Mouse (Mus musculus) embryonic facial prominence, embryonic 14.5 days (tissue): Measurements from ENCODE around the gene Per1. TPM values are rescaled to one million over a fixed set of nuclear protein-coding genes. Genes with fewer than 3 reads are reported as not detected.

ENCODE experiments used
- ATAC-seq: fragments of 200-750 bp; cut with Nextera tagmentation; 2 replicates; pipeline ENCODE4 v1.8.0; 2017; ENCODE audit warnings: low read depth, moderate number of reproducible peaks, moderate TSS enrichment
- DNase-seq: peaks from one replicate; pipeline ENCODE4 v3.0.0-alpha.2; 2015; ENCODE audit warnings: low spot score
- H3K27ac ChIP-seq: fragments of 300-500 bp; sonication (generic); replicated peaks from 2 replicates; pipeline ENCODE4 v1.5.1; 2014; ENCODE audit warnings: low read depth, mild to moderate bottlenecking, low read length, moderate library complexity
- H3K27me3 ChIP-seq: fragments of 300-500 bp; sonication (generic); replicated peaks from 2 replicates; pipeline ENCODE4 v1.6.1; 2014; ENCODE audit warnings: low read length; ENCODE audit not compliant: control insufficient read depth, insufficient read depth
- H3K36me3 ChIP-seq: fragments of 300-500 bp; sonication (generic); 2 replicates; pipeline ENCODE4 v1.6.1; 2014; ENCODE audit warnings: low read length, mixed read lengths; ENCODE audit not compliant: control insufficient read depth, insufficient read depth
- H3K4me1 ChIP-seq: fragments of 300-500 bp; sonication (generic); 2 replicates; pipeline ENCODE4 v1.6.1; 2014; ENCODE audit warnings: antibody characterized with exemption, low read length; ENCODE audit not compliant: control insufficient read depth, insufficient read depth
- H3K4me2 ChIP-seq: fragments of 300-500 bp; sonication (generic); 2 replicates; pipeline ENCODE4 v1.6.1; 2014; ENCODE audit warnings: low read depth, mild to moderate bottlenecking, low read length, moderate library complexity, mixed read lengths
- H3K4me3 ChIP-seq: fragments of 300-500 bp; sonication (generic); 2 replicates; pipeline ENCODE4 v1.5.1; 2014; ENCODE audit warnings: low read depth, mild to moderate bottlenecking, low read length
- H3K9ac ChIP-seq: fragments of 300-500 bp; sonication (generic); 2 replicates; pipeline ENCODE4 v1.6.1; 2014; ENCODE audit warnings: low read depth, mild to moderate bottlenecking, low read length, moderate library complexity, mixed read lengths
- H3K9me3 ChIP-seq: fragments of 300-500 bp; sonication (generic); 2 replicates; pipeline ENCODE4 v1.6.1; 2016; ENCODE audit warnings: low read length; ENCODE audit not compliant: control insufficient read depth
- WGBS: fragments of 180-500 bp; shearing (Covaris S2); extraction: QIAGEN DNeasy Blood & Tissue Kit; methylation state at CpG from one replicate; pipeline ENCODE4 v1.1.7; 2014; 5-methylcytosine and 5-hydroxymethylcytosine counted together
- polyA plus RNA-seq: library from polyadenylated mRNA; unstranded; fragments of >200 nt; fragmentation: Nextera tagmentation; extraction: Ambion mirVana; gene quantifications from 2 replicates; pipeline ENCODE4 v1.2.1, GENCODE M21; 2014

The Per1 gene
- polyA plus RNA-seq, 1 experiment from 2014 or later: 28.2 TPM

GRCm38 (mm10) chr11:69062761-69063224 is 32.2 kb upstream of the Per1 start:
- peak overlapping the region; percentile 83 for H3K27ac ChIP-seq
- peak overlapping the region; percentile 97 for H3K4me3 ChIP-seq
- peak overlapping the region; percentile 66 for H3K9ac ChIP-seq
- peaks cover 24% of the 10 kb centered on the region for H3K4me1 ChIP-seq
- no peaks in the 10 kb centered on the region for H3K27me3 ChIP-seq
- peak overlapping the region; percentile 96 for H3K4me2 ChIP-seq
- H3K9me3 ChIP-seq: no peaks in the 10 kb centered on the region
- peak; percentile 96 for DNase-seq
- peak; percentile 62 for ATAC-seq
- no peaks in the 10 kb centered on the region for H3K36me3 ChIP-seq
- WGBS: under 1% methylated on average over 19 of the region's 19 CpGs

- H3K4me3 ChIP-seq: peak overlapping the region; percentile 97
- DNase-seq (peak; percentile 74), ATAC-seq (peak; percentile 35)
- peak overlapping the region; percentile 71 for H3K9ac ChIP-seq
- H3K27ac ChIP-seq: peak overlapping the region; percentile 88
- WGBS: under 1% methylated on average over 31 of the region's 31 CpGs
- no peaks in the 10 kb centered on the region for H3K36me3 ChIP-seq
- H3K9me3 ChIP-seq: no peaks in the 10 kb centered on the region
- H3K4me1 ChIP-seq: peaks cover 21% of the 10 kb centered on the region
- peak overlapping the region; percentile 96 for H3K4me2 ChIP-seq
- H3K27me3 ChIP-seq: no peaks in the 10 kb centered on the region
These were observed 31.4 kb upstream of the Per1 start for GRCm38 (mm10) chr11:69063413-69064201.

- H3K9me3 ChIP-seq: no peaks in the 10 kb centered on the region
- no peak for ATAC-seq
These were observed 30.5 kb upstream of the Per1 start for GRCm38 (mm10) chr11:69064259-69065133.

GRCm38 (mm10) chr11:69065394-69065925 is 29.6 kb upstream of the Per1 start:
- Histone ChIP-seq H3K4me2 (no peak overlapping the region), H3K36me3 (no peaks in the 10 kb centered on the region), H3K4me1 (peaks cover 19% of the 10 kb centered on the region), H3K4me3 (peak overlapping the region; percentile 35; the same call in 1 of the 2 replicates), H3K9me3 (no peaks in the 10 kb centered on the region), H3K9ac (peak overlapping the region; percentile 55; the same call in 1 of the 2 replicates), H3K27me3 (no peaks in the 10 kb centered on the region), H3K27ac (no peak overlapping the region)
- WGBS: 48% methylated on average over 3 of the region's 3 CpGs
- no peak for DNase-seq
- ATAC-seq: no peak

More at GRCm38 (mm10) chr11:69064259-69065133, 30.5 kb upstream of the Per1 start:
- H3K9ac ChIP-seq: peak overlapping the region; percentile 71
- no peak for DNase-seq
- no peaks in the 10 kb centered on the region for H3K27me3 ChIP-seq
- H3K36me3 ChIP-seq: no peaks in the 10 kb centered on the region
- H3K4me1 ChIP-seq: peaks cover 19% of the 10 kb centered on the region
- peak overlapping the region; percentile 88 for H3K27ac ChIP-seq
- H3K4me2 ChIP-seq: peak overlapping the region; percentile 96
- peak overlapping the region; percentile 97 for H3K4me3 ChIP-seq
- 40% methylated on average over 9 of the region's 9 CpGs for WGBS

GRCm38 (mm10) chr11:69066163-69066861 is 28.7 kb upstream of the Per1 start:
- Histone ChIP-seq H3K27ac (no peak overlapping the region), H3K4me1 (peaks cover 12% of the 10 kb centered on the region), H3K9me3 (no peaks in the 10 kb centered on the region), H3K36me3 (no peaks in the 10 kb centered on the region), H3K9ac (peak overlapping the region; percentile 55), H3K27me3 (no peaks in the 10 kb centered on the region), H3K4me2 (peak overlapping the region; percentile 66), H3K4me3 (peak overlapping the region; percentile 35)
- DNase-seq (peak; percentile 41), ATAC-seq (no peak)
- WGBS: 2% methylated on average over 29 of the region's 29 CpGs

GRCm38 (mm10) chr11:69066956-69067355 is 28.1 kb upstream of the Per1 start:
- DNase-seq: peak; percentile 93
- Histone ChIP-seq H3K27me3 (no peaks in the 10 kb centered on the region), H3K36me3 (no peaks in the 10 kb centered on the region), H3K9ac (no peak overlapping the region; the same call in 1 of the 2 replicates), H3K9me3 (no peaks in the 10 kb centered on the region), H3K27ac (no peak overlapping the region), H3K4me3 (peak overlapping the region; percentile 35), H3K4me1 (peaks cover 6% of the 10 kb centered on the region; the same call in 1 of the 2 replicates), H3K4me2 (peak overlapping the region; percentile 66)
- no peak for ATAC-seq
- WGBS: 7% methylated on average over 8 of the region's 8 CpGs

GRCm38 (mm10) chr11:69067601-69068000 is 27.4 kb upstream of the Per1 start:
- DNase-seq (no peak), ATAC-seq (no peak)
- WGBS: 56% methylated on average over 6 of the region's 6 CpGs
- Histone ChIP-seq H3K9ac (no peak overlapping the region), H3K36me3 (no peaks in the 10 kb centered on the region), H3K4me1 (peaks cover 10% of the 10 kb centered on the region; the same call in 1 of the 2 replicates), H3K4me2 (no peak overlapping the region), H3K27me3 (no peaks in the 10 kb centered on the region), H3K4me3 (no peak overlapping the region), H3K9me3 (no peaks in the 10 kb centered on the region), H3K27ac (no peak overlapping the region)

- H3K4me2 ChIP-seq: peak overlapping the region; percentile 66
- peak overlapping the region; percentile 91 for H3K9ac ChIP-seq
- H3K36me3 ChIP-seq: no peaks in the 10 kb centered on the region
- H3K27me3 ChIP-seq: no peaks in the 10 kb centered on the region
- H3K4me3 ChIP-seq: peak overlapping the region; percentile 67
- ATAC-seq (no peak; the same call in 1 of the 2 replicates), DNase-seq (no peak)
- peak overlapping the region; percentile 98 for H3K27ac ChIP-seq
- no peaks in the 10 kb centered on the region for H3K9me3 ChIP-seq
- peaks cover 10% of the 10 kb centered on the region; the same call in 1 of the 2 replicates for H3K4me1 ChIP-seq
- WGBS: 0% methylated on average over 13 of the region's 13 CpGs
These were observed 24.9 kb upstream of the Per1 start for GRCm38 (mm10) chr11:69070093-69070492.
